Mouse (Mus musculus) left cerebral cortex, adult 9 months (tissue): ENCODE results near the gene Qtrt1.

Experiments
- DNase-seq, 2 experiments: peaks; one replicate each; pipeline ENCODE4 v3.0.0; 2022; ENCODE audit warnings: low spot score in 2 of 2

Qtrt1 gene

DNA sequence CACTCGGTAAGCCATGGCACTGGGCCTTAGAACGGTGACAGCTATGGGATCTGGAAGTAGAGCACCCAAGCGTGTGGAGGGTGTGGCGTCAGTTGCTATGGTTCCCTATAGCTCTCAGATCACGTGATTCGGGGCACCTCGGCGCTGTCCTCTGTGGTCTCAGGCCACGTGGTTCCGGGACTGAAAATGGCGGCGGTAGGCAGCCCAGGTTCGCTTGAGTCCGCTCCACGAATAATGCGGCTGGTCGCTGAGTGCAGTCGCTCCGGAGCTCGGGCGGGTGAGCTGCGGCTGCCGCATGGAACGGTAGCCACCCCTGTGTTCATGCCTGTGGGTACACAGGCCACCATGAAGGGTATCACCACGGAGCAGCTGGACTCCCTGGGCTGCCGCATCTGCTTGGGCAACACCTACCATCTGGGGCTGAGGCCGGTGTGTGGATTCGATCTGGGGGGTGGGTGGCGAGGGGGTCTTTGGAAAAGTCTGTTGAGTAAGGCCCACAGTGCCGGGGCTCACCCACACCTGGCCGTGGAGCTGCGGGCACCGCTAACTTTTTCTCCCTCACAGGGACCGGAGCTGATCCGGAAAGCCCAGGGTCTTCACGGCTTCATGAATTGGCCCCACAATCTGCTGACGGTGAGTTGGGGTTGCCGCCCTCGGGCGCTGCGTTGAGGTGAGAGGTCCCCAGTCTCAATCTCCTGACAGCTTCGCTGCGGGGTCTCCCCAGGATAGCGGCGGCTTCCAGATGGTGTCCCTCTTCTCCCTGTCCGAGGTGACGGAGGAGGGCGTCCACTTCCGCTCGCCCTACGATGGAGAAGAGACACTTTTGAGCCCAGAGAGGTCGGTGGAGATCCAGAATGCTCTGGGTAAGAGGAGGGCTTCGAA is at the start of gene Qtrt1:
Gene Qtrt1, plus strand, starts transcription at position 169 of the 882 bp plus-strand sequence.
- peak; percentile 85 to 92 for DNase-seq

DNA sequence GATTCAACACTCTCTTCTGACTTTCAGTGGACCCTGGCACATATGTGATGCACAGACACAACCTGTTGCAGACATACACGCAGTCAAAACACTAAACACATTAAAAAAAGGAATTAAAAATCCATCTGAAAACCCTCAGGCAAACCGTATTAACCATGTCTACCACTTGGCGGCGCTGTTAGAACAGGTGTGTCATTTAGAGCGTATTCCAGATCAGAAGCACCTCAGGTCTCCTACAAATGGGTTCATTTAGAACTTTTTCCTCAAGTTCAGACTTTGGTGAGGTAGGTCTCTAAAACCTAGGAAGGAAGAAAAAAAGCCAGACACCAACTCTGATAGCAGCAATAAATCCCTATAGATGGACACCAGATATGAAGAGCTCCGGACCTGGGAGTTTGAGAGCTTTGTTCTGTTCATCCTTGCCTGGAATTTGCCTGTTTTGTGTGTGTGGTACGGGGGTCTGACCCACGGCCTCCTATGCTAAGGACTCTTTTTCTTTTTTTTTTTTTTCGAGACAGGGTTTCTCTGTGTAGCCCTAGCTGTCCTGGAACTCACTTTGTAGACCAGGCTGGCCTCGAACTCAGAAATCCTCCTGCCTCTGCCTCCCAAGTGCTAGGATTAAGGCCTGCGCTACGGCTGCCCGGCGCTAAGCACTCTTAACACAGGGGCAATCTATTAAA is 45.0 kb upstream of the Qtrt1 start:
- DNase-seq = peak; percentile 46 to 73

DNA sequence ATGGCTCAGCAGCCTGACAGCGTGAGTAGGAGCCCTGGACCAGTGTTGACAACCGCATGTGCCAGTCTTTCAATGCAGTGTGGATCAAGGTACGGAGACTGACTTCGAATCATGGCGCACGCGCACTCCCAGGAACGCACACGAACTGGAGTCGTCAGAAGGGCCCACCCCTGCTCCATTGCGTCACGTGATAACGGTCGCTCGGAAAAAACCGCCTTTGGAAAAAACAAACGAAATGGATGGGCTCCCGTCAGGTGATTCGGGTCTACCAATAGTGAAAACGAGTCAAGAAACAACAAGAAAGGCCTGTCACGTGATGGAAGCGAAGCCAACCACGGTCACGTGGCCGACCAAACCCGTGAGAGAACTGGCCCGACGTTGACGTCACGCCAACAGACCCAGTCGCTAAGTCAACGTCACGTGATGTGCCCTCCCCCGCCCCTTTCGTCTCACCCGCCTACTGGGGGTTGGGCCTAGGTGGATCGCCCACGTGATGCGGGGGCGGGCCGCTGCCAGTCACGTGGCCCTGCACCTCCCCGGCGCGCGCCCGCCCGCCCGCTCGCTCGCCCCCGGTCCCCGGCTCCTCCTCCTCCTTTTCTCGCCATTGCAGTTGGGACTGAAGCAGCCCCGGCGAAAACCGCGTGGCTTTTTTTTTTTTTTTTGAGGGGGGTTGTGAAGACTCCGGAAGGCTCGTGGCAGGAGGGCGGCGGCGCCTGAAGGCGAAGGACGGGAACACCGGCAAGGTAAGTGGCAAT is 44.1 kb upstream of the Qtrt1 start, which contains the start of gene Ilf3:
Gene Ilf3, plus strand, starts transcription at position 515 of the 755 bp plus-strand sequence.
- peak; percentile 100 for DNase-seq

DNA sequence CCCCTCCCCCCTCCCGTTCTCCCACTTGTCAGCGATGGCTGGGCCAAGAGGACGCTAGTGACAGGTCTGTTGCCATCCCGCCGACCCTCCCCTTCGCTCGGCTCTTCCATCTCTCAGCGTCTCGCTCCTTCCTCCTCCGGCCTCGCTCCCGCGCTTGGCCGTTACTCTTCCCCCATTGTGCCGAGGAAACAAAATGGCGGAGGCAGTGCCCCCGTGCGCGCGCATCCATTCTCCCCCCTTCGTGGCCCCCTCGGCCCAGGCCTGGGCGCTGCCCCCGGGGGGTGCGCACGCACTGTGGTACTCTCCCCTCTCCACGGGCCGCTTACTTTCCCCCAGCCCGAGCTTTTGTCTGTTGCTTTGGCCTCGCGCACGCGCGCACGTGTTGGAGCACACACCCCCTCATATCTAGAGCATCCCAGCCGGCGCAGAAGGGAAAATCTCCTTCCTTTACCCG is 43.5 kb upstream of the Qtrt1 start:
- DNase-seq = peak; percentile 45 to 63

DNA sequence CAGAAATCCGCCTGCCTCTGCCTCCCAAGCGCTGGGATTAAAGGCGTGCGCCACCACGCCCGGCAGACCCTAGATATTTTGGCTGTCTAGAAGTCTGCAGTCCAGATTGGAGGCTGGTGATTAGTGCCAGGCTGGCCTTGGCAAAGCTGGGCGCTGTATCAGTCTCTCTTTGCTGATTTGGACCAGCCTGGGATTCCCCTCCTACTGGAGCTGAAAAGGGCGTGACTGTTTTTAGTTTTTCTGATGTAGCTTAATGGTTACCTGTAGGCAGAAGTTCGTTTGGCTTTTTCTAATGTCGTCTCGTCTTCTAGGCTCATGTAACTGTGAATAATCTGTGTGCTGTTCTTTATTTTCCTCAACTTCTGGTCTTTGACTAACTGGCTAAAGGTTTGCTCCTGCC is 42.6 kb upstream of the Qtrt1 start:
- DNase-seq = no peak

DNA sequence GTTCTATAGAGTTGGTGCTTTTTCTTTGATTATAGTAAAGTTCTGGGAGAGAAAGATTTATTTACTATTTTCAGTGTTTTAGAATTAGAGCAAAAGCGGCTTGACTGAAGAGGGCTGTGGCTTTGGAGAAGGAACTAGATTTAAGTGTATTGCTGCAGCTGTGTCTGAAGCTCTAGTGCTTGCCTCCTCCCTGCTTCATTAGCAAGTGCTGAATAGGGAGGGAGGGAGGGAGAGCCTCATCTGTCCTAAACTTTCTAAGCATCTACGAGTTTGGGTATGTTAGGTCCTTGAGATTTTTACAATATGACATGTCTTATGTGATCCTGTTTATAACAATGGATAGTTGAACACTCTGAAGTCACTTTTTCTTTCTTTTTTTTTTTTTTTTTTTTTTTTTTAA is 40.8 kb upstream of the Qtrt1 start:
- no peak for DNase-seq

DNA sequence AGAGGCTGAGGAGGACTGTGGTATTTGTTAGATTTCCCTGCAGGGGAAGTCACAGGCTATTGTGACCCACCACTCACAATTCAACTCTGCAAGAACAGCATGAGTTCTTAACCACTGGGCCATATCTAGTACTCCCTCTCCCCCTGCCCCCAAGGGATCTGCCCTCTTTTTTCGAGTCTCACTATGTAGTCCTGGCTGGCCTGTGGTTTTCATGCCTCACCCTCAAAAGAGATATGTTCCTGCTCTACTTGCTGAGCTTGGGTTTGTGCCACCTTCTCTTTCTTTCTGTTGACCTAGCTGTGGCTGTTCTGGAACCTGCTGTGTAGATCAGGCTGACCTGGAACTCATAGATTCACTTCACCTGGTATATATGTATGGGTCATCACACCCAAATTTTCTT is 39.1 kb upstream of the Qtrt1 start:
- no peak for DNase-seq

DNA sequence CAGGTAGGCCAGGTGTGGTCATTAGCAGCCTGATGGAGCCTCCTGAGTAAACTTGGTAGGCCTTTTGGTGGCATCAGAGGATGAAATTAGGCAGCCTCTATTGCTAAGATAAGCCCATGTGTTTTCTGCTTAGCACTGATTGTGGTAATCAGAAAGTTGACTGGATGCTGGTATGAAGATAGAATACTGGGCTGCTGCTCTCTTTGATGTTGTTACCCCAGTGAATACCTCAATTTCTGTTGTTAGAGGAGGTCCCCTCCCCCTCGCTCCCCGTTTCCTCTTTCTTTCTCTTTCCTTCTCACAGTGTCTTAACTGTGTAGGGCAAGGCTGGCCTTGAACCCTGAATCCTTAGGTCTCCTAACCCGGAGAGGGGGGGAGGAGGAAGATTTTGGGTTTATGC is 32.4 kb upstream of the Qtrt1 start:
- no peak for DNase-seq

DNA sequence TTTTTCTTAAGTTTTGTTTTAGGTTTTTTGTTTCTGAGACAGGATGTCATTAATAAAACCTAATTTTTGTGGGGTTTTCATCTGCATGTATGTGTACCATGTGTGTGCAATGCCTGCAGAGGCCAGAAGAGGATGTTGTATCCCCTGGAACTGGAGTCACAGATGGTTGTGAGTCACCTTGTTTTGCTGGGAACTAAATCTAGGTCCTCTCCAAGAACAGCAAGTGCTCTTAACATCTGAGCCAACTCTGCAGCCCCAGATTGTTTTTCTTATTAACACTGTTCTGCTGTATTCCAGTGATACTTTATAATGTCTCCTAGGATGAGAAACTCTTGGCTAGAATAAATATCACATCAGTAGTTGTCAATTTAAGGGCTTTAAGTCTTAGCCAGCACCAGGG is 30.8 kb upstream of the Qtrt1 start:
- DNase-seq = no peak

DNA sequence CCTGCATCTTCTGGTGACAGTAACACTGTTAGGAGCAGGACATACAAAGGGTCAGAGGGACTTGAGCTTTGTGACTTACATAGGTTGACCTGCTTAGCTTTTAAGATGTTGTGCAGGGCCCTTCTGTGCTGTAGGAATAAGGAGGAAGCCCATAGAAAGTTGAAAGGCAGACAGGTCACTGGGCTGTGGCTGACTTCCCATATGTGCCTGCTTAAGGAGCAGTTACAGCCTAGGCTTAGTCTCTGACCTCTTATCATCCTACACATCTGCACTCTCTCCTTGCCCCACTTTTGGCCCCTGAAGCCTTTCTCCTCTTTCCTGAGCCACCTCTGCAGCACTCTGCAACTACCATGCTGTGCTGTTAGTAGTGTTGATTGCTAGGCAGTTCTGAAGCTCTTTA is 27.7 kb upstream of the Qtrt1 start:
- DNase-seq = no peak

DNA sequence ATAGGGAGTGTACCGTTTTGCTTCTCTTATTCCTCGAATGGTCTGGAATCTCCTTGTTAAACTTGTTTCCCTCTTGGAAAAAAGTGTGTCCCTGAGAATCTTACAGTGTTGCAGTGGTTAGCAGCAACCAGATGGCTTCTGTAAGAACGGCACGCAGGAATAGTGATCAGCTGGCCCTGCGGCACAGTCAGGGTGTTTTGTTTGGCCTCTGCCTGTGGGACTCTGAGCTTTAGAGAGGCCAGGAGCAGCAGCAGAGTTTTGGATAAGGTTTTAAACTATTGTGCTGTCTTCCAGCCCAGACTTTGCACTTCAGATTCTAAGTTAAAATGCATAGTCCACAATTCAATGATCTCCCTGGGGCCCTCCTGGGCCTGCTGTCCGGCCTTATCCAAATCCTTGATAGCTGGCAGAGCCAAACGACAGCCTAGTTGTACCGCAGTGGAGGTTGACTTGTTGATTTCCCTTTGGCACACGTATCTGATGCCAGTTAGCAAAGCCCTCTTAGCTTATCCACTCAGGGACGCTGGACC is 18.9 kb upstream of the Qtrt1 start:
- DNase-seq = no peak

DNA sequence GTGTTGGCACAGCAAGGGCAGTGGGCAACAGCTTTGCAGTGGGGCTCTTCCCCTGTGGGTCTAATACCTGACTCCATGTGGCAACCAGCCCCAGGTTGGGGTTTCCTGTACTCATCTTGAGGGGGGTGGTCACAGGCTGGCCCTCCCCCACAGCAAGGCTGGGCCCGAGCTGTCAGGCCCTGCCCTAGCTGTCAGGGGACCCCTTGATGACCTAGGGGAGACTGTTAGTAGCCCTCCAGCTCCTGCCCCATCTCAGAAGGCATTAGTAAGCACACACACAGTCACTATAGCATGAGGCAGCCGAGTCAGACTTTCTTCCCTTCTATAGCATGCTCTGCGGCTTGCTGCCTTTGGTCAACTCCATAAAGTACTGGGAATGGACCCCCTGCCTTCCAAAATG is 15.9 kb upstream of the Qtrt1 start:
- DNase-seq = no peak

DNA sequence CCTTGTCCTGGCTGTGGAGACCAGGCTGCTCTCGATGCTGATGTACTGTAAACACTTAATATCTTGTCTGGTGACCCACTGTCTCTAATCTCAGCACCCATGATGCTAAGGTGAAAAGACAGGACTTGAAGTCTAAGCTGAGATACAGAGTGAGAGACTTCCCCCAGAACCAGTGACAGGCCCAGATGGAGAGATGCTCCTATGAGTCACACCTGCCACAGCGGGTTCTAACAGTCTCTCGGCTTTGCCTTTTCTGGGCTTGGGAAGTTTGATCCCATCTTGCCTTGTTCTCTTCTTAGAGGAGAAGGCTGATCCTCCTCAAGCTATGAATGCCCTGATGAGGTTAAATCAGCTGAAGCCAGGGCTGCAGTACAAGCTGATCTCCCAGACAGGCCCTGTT is 14.5 kb upstream of the Qtrt1 start:
- DNase-seq = no peak

DNA sequence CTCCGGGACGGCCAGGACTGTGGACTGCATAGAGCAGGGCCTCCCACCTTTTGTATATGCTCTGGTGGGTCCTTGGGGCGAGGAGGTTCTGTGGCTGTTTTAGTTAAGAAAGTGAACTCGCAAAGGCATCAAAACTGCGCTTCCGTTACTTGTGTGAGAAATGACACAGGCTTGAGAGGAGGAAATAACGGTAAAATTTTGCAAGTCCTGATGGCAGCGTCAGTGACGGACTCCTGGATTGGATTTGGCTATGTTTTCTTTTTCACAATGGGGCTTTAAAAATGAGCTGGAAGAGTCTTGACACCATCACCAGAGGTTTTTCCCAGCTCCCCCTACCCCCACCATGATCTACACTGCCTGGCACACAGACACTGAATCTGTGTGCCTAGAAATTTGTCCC is 10.6 kb upstream of the Qtrt1 start:
- DNase-seq = no peak

DNA sequence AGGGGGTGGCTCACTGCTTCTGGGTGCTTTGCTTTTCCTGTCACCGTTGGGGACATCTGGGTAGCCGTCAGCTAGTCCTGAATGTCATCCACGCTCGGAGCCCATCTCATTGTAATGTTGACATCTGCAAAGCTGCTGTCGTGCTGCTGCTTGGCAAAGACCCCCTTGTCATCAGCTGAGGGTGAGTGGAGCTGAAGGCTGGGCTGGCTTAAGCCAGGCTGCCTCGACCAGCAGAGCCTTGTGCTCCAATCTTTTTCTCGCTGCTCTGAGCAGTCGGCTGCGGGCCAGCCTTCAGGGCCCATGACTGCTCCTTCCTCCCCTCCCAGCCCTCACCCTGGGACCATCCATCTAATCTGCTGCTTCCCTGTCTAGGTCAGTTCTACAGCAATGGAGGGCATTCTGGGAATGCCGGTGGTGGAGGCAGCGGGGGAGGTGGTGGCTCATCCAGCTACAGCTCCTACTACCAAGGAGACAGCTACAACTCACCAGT is 8.8 kb upstream of the Qtrt1 start:
- DNase-seq = no peak

DNA sequence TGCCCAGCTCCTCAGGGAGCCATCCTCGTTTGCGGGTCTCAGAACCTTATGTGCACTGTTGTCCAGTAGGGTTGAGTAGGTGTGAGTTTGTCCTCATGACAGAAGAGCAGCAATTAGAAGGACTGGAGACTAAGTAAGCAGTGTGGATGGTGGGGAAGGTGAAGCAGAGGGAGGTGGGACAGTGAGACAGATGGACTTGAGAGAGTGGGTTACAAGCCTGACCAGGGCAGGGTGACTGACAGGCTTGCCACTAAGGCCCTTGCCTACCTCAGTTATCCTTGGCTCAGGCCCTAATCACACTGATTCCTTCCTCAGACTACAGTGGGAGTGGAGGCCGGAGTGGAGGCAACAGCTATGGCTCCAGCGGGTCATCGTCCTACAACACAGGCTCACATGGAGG is 7.9 kb upstream of the Qtrt1 start:
- no peak for DNase-seq

DNA sequence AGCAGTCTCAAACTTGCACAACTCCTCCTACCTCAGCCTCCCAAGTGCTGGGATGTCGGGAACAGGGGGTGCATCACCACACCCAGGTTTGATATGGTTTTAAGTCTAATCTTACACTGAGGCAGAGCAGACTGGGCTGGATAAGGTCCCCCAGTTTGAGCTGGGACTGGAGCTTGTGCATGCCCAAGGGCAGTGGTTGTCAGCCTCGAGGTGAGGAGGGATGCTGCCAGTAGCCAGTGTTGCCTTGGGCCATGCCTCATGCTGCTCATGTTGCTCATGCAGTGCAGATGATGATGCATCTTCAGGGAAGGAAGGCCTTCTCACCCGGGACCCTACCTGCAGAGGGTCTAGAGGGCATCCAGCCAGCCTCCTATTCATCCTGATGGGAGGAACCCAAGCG is 6.1 kb upstream of the Qtrt1 start:
- DNase-seq = no peak

DNA sequence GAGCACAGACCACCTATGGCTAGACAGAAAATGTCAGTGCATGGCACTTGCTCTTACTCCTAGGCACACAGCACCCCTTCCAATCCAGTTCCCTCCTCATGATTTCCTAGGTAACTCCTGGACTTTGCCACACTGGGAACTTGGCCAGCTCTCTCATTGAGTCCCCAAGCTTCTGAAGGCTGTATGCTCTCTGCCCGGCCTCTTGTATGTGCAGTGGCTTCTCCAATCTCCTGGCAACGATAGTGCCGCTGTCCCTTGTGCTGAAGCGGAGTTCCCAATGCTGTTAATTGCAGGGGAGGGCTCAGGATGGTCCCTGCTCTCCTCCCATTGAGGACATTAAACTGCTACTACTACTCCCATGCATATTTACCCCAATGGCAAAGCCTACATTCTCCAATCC is 3.7 kb upstream of the Qtrt1 start:
- no peak for DNase-seq

DNA sequence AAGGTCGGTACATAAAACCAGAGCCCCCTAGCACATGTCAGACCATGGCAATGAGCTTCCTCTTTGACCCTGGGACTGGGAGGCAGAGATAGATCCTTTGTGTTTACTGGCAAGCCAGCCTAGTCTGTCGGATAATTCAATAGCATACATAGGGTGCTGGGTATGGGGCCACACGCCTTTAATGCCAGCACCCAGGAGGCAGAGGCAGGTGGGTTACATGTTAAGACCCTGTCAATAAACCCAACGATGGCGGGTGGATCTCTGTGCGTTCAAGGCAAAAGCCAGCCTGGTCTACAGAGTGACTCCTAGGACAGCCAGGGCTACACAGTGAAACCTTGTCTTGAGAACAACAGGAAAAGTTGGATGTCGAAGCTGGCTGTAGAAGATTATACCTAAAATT is 3.0 kb upstream of the Qtrt1 start:
- DNase-seq = no peak

DNA sequence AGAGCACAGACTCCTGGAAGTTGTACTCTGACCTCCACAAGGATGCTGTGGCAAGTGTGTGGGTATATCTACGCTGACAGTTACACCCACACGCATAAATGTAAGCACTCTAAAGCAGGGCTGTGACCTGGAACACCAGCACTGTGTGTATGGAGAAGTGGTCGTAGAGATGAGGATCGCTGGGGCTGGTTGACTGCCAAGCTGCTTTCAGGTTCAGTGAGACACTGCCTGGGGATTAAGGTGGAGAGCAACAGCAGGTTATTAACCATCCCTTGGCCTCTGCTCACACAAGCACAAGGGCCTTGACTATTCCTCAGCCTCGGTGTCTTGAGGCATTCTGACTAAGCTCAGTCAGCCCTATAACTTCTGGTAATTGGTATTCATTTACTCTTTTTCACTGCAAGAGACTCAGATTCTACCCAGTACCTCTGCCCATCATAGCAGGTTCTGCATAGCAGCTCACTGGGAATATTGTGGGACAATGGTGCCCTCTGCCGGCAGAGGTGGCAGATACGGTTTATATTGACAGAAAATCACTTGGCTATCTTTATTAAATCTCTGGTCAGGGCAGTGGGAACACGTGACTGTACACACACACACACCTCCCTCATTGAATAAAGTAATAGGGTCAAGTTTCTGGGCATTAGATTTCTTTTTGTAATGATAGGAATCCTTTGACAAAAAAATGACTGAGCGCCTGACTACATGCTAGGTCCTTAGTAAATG is 1.9 kb upstream of the Qtrt1 start:
- DNase-seq = peak in 1 of 2 experiments; percentile 86

DNA sequence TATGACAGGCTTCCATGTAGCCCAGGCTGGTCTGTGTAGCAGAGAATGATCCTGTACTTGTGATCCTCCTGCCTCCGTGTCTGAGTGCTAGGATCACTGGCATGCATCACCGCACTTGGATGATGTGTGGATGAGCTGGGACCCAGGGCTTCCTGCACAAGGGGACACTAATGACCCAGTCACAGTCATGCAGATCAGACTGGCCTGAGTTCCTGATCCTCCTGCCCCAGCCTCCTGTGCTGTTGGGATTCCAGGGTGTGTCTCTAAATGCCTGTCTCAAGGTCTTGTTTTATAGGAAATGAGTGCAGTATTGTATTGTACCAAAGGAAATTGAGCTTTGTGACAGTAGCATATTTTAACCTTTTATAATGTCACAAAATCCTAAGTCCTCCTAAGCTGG is 6.2 kb downstream of the Qtrt1 start:
- no peak for DNase-seq
